Mouse (Mus musculus): ENCODE data around the gene E130311K13Rik.

GRCm38 (mm10) chr3:63910301-63910700 is 19.0 kb downstream of the E130311K13Rik start:
- TF ChIP-seq CTCF (IDR thresholded peaks at IDR 0.05; ENCODE audit: control insufficient read depth, insufficient read depth, insufficient read length) (no peak), MYOG (IDR thresholded peaks at IDR 0.05; ENCODE audit: control insufficient read depth, extremely low read depth, insufficient read length) (no peak)

All from C2C12 (cell line).